ENCODE assay signal across 12 mouse cellular contexts in genomic region chr6:82735347-82735746, GRCm38 (mm10). TPM values are rescaled to one million over a fixed set of nuclear protein-coding genes. Genes with fewer than 3 reads are reported as not detected.
DNase-seq lines count a peak whose midpoint lies in the region; ATAC-seq and TF ChIP-seq lines count a peak whose summit lies in the region.
"Had no signal": no experiment of that assay in that cellular context is flagged by ENCODE, and none has a peak within 500 bp of the region (broad histone marks: within the 10 kb centered on the region; RNA-seq: fewer than 3 reads in every experiment).

No protein-coding gene starts in this region.

- no peaks in the 10 kb centered on the region for H3K36me3 ChIP-seq in lung, postnatal 0 days (ENCODE audit: insufficient read depth, low read length)
- peaks cover 89% of the 10 kb centered on the region for H3K36me3 ChIP-seq in limb, embryonic 10.5 days

- no peaks in the 10 kb centered on the region for H3K27me3 ChIP-seq in lung, postnatal 0 days (replicated peaks; ENCODE audit: insufficient read depth, low read length)
- H3K27me3 ChIP-seq in limb, embryonic 10.5 days (ENCODE audit: low read depth, poor library complexity, severe bottlenecking): no peaks in the 10 kb centered on the region
- H3K27me3 ChIP-seq: forebrain, embryonic 13.5 days had no signal

- WGBS in lung, postnatal 0 days: 56% methylated on average over 7 of the region's 7 CpGs
- 92% methylated on average over 7 of the region's 7 CpGs for whole genome bisulfite sequencing in limb, embryonic 10.5 days

- peak; percentile 29 for DNase-seq in embryo, embryonic 10 days (ENCODE audit: low spot score)
- DNase-seq in embryo, embryonic 9.5 days (ENCODE audit: extremely low spot score): no peak
- peak; percentile 51 to 58 for DNase-seq in left cerebral cortex, postnatal 14 days (ENCODE audit: low spot score in 2 of 2)
- DNase-seq in left cerebral cortex, adult 18-20 months (ENCODE audit: low spot score in 2 of 2): no peak
- peak; percentile 67 for DNase-seq in R1 (ENCODE audit: low read depth, low spot score)
- DNase-seq in lung, postnatal 0 days (ENCODE audit: low spot score): peak; percentile 75
- no peak for DNase-seq in natural killer cell, adult 2 months (ENCODE audit: low spot score in 2 of 2)
- DNase-seq in limb, embryonic 10.5 days (ENCODE audit: low spot score): no peak
- DNase-seq: cerebellum, adult 9-11 months; kidney, adult 18-20 months had no signal

- no peak overlapping the region for H3K9ac ChIP-seq in lung, postnatal 0 days (replicated peaks; ENCODE audit: low read depth)
- H3K9ac ChIP-seq: forebrain, embryonic 13.5 days had no signal

- ATAC-seq in lung, postnatal 0 days: peak; percentile 83
- ATAC-seq: forebrain, embryonic 13.5 days had no signal

- no peaks in the 10 kb centered on the region for H3K9me3 ChIP-seq in lung, postnatal 0 days (ENCODE audit: low read length)
- H3K9me3 ChIP-seq in limb, embryonic 10.5 days (replicated peaks): no peaks in the 10 kb centered on the region
- H3K9me3 ChIP-seq: forebrain, embryonic 13.5 days had no signal

- peak; percentile 66 for TF ChIP-seq EP300 in lung, postnatal 0 days (IDR thresholded peaks at IDR 0.05)

- H3K4me3 ChIP-seq in lung, postnatal 0 days (ENCODE audit: low read depth, low read length): no peak overlapping the region
- no peak overlapping the region for H3K4me3 ChIP-seq in limb, embryonic 10.5 days
- H3K4me3 ChIP-seq: forebrain, embryonic 13.5 days had no signal

- no peaks in the 10 kb centered on the region for H3K4me1 ChIP-seq in lung, postnatal 0 days (ENCODE audit: insufficient read depth, low read depth, low read length)
- H3K4me1 ChIP-seq in limb, embryonic 10.5 days: no peaks in the 10 kb centered on the region
- H3K4me1 ChIP-seq: forebrain, embryonic 13.5 days had no signal

- peak; percentile 76 for TF ChIP-seq CTCF in lung, postnatal 0 days (IDR thresholded peaks at IDR 0.05)

- H3K4me2 ChIP-seq in lung, postnatal 0 days (replicated peaks; ENCODE audit: low read depth, low read length): no peak overlapping the region
- H3K4me2 ChIP-seq: forebrain, embryonic 13.5 days; midbrain, embryonic 11.5 days had no signal

- no peak overlapping the region for H3K27ac ChIP-seq in lung, postnatal 0 days (ENCODE audit: low read length)
- H3K27ac ChIP-seq in limb, embryonic 10.5 days: no peak overlapping the region
- H3K27ac ChIP-seq: forebrain, embryonic 13.5 days had no signal

- intact Hi-C loops in left cerebral cortex, postnatal 14 days (cut with DNase I): no loop called here

RNA-seq across cellular contexts. Expression of gene Pole4, which starts 30.2 kb away (rescaled TPM):
- 10 to 100 TPM; 31.9 to 34.2 TPM for total RNA-seq in left cerebral cortex, postnatal 14 days (2021)
- total RNA-seq in left cerebral cortex, adult 18-20 months (2021): 10 to 100 TPM; 34.5 to 36.1 TPM
- polyA plus RNA-seq in lung, postnatal 0 days (2015; fragmentation: Nextera tagmentation; extraction: Ambion mirVana): 57.4 and 60.4 TPM in 2 replicates
- 90.6 and 92.5 TPM in 2 replicates for polyA plus RNA-seq in limb, embryonic 10.5 days (2016; fragmentation: Nextera tagmentation; extraction: Ambion mirVana)

RNA-seq across cellular contexts. Expression of gene Hk2, which starts 38.9 kb away (rescaled TPM):
- total RNA-seq in left cerebral cortex, postnatal 14 days (2021): 1 to 10 TPM; 3.7 TPM
- 1 to 10 TPM; 2.5 to 4.4 TPM for total RNA-seq in left cerebral cortex, adult 18-20 months (2021)
- 4.8 and 5.4 TPM in 2 replicates for polyA plus RNA-seq in lung, postnatal 0 days (2015; fragmentation: Nextera tagmentation; extraction: Ambion mirVana)
- 27.5 and 35.9 TPM in 2 replicates for polyA plus RNA-seq in limb, embryonic 10.5 days (2016; fragmentation: Nextera tagmentation; extraction: Ambion mirVana)

Comparison
In these comparisons a context has a peak if more than half of its experiments do, and no peak if none do; other contexts are left out.
1. DNase-seq: peak in embryo, embryonic 10 days (single experiment), left cerebral cortex, postnatal 14 days (2 of 2), R1 (single experiment) and lung, postnatal 0 days (single experiment); none in embryo, embryonic 9.5 days (single experiment), left cerebral cortex, adult 18-20 months (0 of 2), natural killer cell, adult 2 months (0 of 2) and limb, embryonic 10.5 days (single experiment).